Mouse (Mus musculus) intestine, postnatal 0 days (tissue): ENCODE results near the gene Cyp2t4. TPM values are rescaled to one million over a fixed set of nuclear protein-coding genes. Genes with fewer than 3 reads are reported as not detected.

Source experiments
- ATAC-seq: fragments of 200-750 bp; cut with Nextera tagmentation; 2 replicates; pipeline ENCODE4 v1.8.0; 2017; ENCODE audit warnings: mild to moderate bottlenecking, moderate TSS enrichment, moderate library complexity
- H3K27ac ChIP-seq: fragments of 300-500 bp; sonication (generic); 2 replicates; pipeline ENCODE4 v1.5.1; 2014; ENCODE audit warnings: mild to moderate bottlenecking, low read depth, low read length, moderate library complexity
- H3K27me3 ChIP-seq: fragments of 300-500 bp; sonication (generic); replicated peaks from 2 replicates; pipeline ENCODE4 v1.6.1; 2014; ENCODE audit warnings: low read length, mixed read lengths; ENCODE audit not compliant: control insufficient read depth, insufficient read depth
- H3K36me3 ChIP-seq: fragments of 300-500 bp; sonication (generic); 2 replicates; pipeline ENCODE4 v1.6.1; 2014; ENCODE audit warnings: mild to moderate bottlenecking, moderate library complexity; ENCODE audit not compliant: control insufficient read depth, insufficient read depth
- H3K4me1 ChIP-seq: fragments of 300-500 bp; sonication (generic); replicated peaks from 2 replicates; pipeline ENCODE4 v1.6.1; 2014; ENCODE audit warnings: antibody characterized with exemption, low read length, mixed read lengths; ENCODE audit not compliant: control insufficient read depth, insufficient read depth
- H3K4me2 ChIP-seq: fragments of 300-500 bp; sonication (generic); replicated peaks from 2 replicates; pipeline ENCODE4 v1.6.1; 2014; ENCODE audit warnings: low read depth, mild to moderate bottlenecking, moderate library complexity
- H3K4me3 ChIP-seq: fragments of 300-500 bp; sonication (generic); 2 replicates; pipeline ENCODE4 v1.5.1; 2014; ENCODE audit warnings: low read depth, low read length
- H3K9ac ChIP-seq: fragments of 300-500 bp; sonication (generic); 2 replicates; pipeline ENCODE4 v1.6.1; 2014; ENCODE audit warnings: mild to moderate bottlenecking, low read depth, low read length
- H3K9me3 ChIP-seq: fragments of 300-500 bp; sonication (generic); 2 replicates; pipeline ENCODE4 v1.6.1; 2016; ENCODE audit warnings: mixed run types; ENCODE audit not compliant: control insufficient read depth
- CTCF ChIP-seq: sonication (generic); IDR thresholded peaks from 2 replicates; pipeline ENCODE4 v1.5.1; 2016; ENCODE audit warnings: low read depth, mild to moderate bottlenecking, control low read depth, antibody characterized with exemption, moderate library complexity
- WGBS: fragments of 180-500 bp; shearing (Covaris S2); extraction: QIAGEN DNeasy Blood & Tissue Kit; methylation state at CpG from one replicate; pipeline ENCODE4 v1.1.7; 2014; 5-methylcytosine and 5-hydroxymethylcytosine counted together
- polyA plus RNA-seq: library from polyadenylated mRNA; unstranded; fragments of >200 nt; fragmentation: Nextera tagmentation; extraction: Ambion mirVana; gene quantifications from 2 replicates; pipeline ENCODE4 v1.2.1, GENCODE M21; 2015

Gene Cyp2t4
- polyA plus RNA-seq, 1 experiment from 2014 or later = not detected

- Histone ChIP-seq H3K36me3 (no peaks in the 10 kb centered on the region), H3K27me3 (no peaks in the 10 kb centered on the region), H3K27ac (no peak overlapping the region), H3K4me1 (0 out of 2 replicates have a peak, but pooled peaks cover 3% of the 10 kb centered on the region), H3K9me3 (no peaks in the 10 kb centered on the region), H3K4me2 (no peak overlapping the region), H3K4me3 (no peak overlapping the region), H3K9ac (no peak overlapping the region)
- ATAC-seq = peak; percentile 25; the same call in 1 of the 2 replicates
- 89% methylated on average over 22 of the region's 22 CpGs for WGBS
- no peak for TF ChIP-seq CTCF
These were observed 22.8 kb upstream of the Cyp2t4 start for GRCm38 (mm10) chr7:27130521-27131370.

DNA sequence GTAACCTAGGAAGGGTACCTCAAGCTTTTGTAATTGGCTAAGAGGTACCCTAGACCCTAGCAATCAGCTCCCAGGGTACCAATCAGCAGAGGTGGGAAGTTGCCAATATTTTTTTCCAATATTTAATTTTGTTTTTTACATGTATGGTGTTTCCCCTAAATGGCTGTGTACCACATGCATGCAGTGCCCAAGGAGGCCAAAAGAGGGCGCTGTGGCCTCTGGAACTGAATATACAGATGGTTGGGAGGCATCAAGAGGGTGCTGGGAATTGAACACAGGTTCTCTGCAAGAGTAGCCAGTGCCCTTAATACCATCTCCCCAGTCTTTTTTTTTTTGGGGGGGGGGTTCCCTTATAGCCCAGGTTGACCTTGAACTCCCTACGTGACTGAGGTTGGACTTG is 22.1 kb upstream of the Cyp2t4 start:
- peak; percentile 33; the same call in 1 of the 2 replicates for TF ChIP-seq CTCF
- Histone ChIP-seq H3K9me3 (no peaks in the 10 kb centered on the region), H3K27ac (no peak overlapping the region), H3K4me3 (no peak overlapping the region), H3K9ac (no peak overlapping the region), H3K4me2 (no peak overlapping the region), H3K27me3 (no peaks in the 10 kb centered on the region), H3K4me1 (0 out of 2 replicates have a peak, but pooled peaks cover 3% of the 10 kb centered on the region), H3K36me3 (no peaks in the 10 kb centered on the region)
- no peak for ATAC-seq
- 54% methylated on average over 2 of the region's 2 CpGs for WGBS

DNA sequence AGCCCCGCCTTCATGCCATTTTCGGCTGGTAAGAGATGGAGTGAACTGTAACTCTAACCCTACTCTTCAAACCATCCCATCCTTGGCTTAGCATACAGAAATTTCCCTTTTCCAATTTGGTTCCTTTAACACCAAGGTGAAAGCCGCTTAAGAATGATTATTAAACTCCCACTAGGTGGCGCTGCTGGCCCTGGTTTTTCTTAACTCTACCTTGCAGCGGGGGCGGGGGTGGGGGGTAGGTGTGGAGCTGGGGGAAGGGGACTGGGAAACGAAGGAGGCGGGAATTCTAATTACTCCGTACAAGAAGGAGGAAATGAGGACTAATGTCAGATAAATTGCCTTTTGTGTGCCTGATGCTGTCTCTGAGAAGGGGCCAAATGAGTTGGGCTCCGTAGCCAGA is 20.9 kb upstream of the Cyp2t4 start:
- peak overlapping the region; percentile 47 for H3K4me2 ChIP-seq
- no peak for ATAC-seq
- H3K9ac ChIP-seq = no peak overlapping the region
- 10% methylated on average over 10 of the region's 10 CpGs for WGBS
- H3K4me3 ChIP-seq = peak overlapping the region; percentile 7; the same call in 1 of the 2 replicates
- H3K27ac ChIP-seq = no peak overlapping the region
- peak; percentile 68 for TF ChIP-seq CTCF
- H3K9me3 ChIP-seq = no peaks in the 10 kb centered on the region
- no peaks in the 10 kb centered on the region for H3K27me3 ChIP-seq
- H3K36me3 ChIP-seq = no peaks in the 10 kb centered on the region
- H3K4me1 ChIP-seq = 0 out of 2 replicates have a peak, but pooled peaks cover 3% of the 10 kb centered on the region

DNA sequence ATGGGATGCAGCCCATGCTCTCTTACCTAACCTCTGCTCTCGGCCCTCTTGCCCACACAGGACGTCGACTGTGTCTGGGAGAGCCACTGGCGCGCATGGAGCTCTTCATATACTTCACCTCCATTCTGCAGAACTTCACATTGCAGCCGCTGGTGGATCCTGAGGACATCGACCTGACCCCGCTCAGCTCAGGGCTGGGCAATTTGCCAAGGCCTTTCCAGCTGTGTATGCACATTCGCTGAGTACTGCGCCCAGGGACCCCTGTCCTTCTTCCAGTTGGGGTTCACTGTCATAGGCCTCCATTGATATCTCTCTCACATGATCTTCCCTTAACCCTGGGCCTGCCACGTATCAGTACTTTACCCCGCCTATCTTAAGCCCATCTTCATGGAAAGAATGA is 20.4 kb upstream of the Cyp2t4 start:
- Histone ChIP-seq H3K4me2 (peak overlapping the region; percentile 47), H3K9ac (no peak overlapping the region), H3K27ac (no peak overlapping the region), H3K36me3 (no peaks in the 10 kb centered on the region), H3K9me3 (no peaks in the 10 kb centered on the region), H3K27me3 (no peaks in the 10 kb centered on the region), H3K4me1 (0 out of 2 replicates have a peak, but pooled peaks cover 3% of the 10 kb centered on the region), H3K4me3 (peak overlapping the region; percentile 7; the same call in 1 of the 2 replicates)
- 27% methylated on average over 12 of the region's 12 CpGs for WGBS
- no peak for TF ChIP-seq CTCF
- ATAC-seq = peak; percentile 68

- H3K9me3 ChIP-seq = no peaks in the 10 kb centered on the region
- peak; percentile 60; the same call in 1 of the 2 replicates for ATAC-seq
- no peak for TF ChIP-seq CTCF
- H3K27me3 ChIP-seq = no peaks in the 10 kb centered on the region
- no peaks in the 10 kb centered on the region for H3K36me3 ChIP-seq
- no peak overlapping the region for H3K27ac ChIP-seq
- 41% methylated on average over 4 of the region's 4 CpGs for WGBS
- H3K9ac ChIP-seq = no peak overlapping the region
- H3K4me3 ChIP-seq = no peak overlapping the region
- H3K4me2 ChIP-seq = peak overlapping the region; percentile 47; the same call in 1 of the 2 replicates
- 0 out of 2 replicates have a peak, but pooled peaks cover 3% of the 10 kb centered on the region for H3K4me1 ChIP-seq
These were observed 19.8 kb upstream of the Cyp2t4 start for GRCm38 (mm10) chr7:27133757-27134156.

GRCm38 (mm10) chr7:27136410-27136996 is 17.0 kb upstream of the Cyp2t4 start:
- no peaks in the 10 kb centered on the region for H3K36me3 ChIP-seq
- no peaks in the 10 kb centered on the region for H3K9me3 ChIP-seq
- H3K27ac ChIP-seq = no peak overlapping the region
- no peak overlapping the region for H3K4me3 ChIP-seq
- H3K4me2 ChIP-seq = no peak overlapping the region
- ATAC-seq = no peak
- 0 out of 2 replicates have a peak, but pooled peaks cover 3% of the 10 kb centered on the region for H3K4me1 ChIP-seq
- WGBS = 49% methylated on average over 8 of the region's 8 CpGs
- H3K9ac ChIP-seq = no peak overlapping the region
- H3K27me3 ChIP-seq = no peaks in the 10 kb centered on the region
- TF ChIP-seq CTCF = no peak
